Comparison of ENCODE assay signal across 20 mouse cellular contexts in genomic region chr14:7832440-7832783, GRCm38 (mm10). TPM values are rescaled to one million over a fixed set of nuclear protein-coding genes. Genes with fewer than 3 reads are reported as not detected.
DNase-seq lines count a peak whose midpoint lies in the region; ATAC-seq and TF ChIP-seq lines count a peak whose summit lies in the region.
"Had no signal": no experiment of that assay in that cellular context is flagged by ENCODE, and none has a peak within 500 bp of the region (broad histone marks: within the 10 kb centered on the region; RNA-seq: fewer than 3 reads in every experiment).

No protein-coding gene starts in this region.

- no peak for TF ChIP-seq CTCF in layer of hippocampus, adult 2 months (conservative IDR thresholded peaks at IDR 0.05)
- TF ChIP-seq CTCF in olfactory bulb, adult 2 months (IDR thresholded peaks at IDR 0.05; ENCODE audit: insufficient read depth, low read depth, low read length) = no peak

- H3K27ac ChIP-seq in layer of hippocampus, adult 2 months = peak overlapping the region; percentile 64; the same call in 1 of the 2 replicates
- H3K27ac ChIP-seq in brown adipose tissue, adult 24 weeks (replicated peaks; ENCODE audit: low read depth, low read length) = peak overlapping the region; percentile 58
- peak overlapping the region; percentile 69; the same call in 1 of the 2 replicates for H3K27ac ChIP-seq in limb, embryonic 12.5 days
- H3K27ac ChIP-seq in olfactory bulb, adult 2 months (ENCODE audit: insufficient read depth, low read depth, low read length) = peak overlapping the region; percentile 12
- H3K27ac ChIP-seq: embryonic facial prominence, embryonic 12.5 days; heart, embryonic 13.5 days; hindbrain, embryonic 12.5 days had no signal

- no peak for ATAC-seq in limb, embryonic 12.5 days (ENCODE audit: insufficient number of reproducible peaks, insufficient read depth, low FRiP score, low TSS enrichment, low read depth)
- no peak for ATAC-seq in megakaryocyte, adult 5-6 weeks (ENCODE audit: poor library complexity, severe bottlenecking)
- ATAC-seq: forebrain, embryonic 14.5 days had no signal

- H3K4me3 ChIP-seq in layer of hippocampus, adult 2 months = no peak overlapping the region
- H3K4me3 ChIP-seq in brown adipose tissue, adult 24 weeks (ENCODE audit: insufficient read depth, low read depth, low read length) = no peak overlapping the region
- no peak overlapping the region for H3K4me3 ChIP-seq in limb, embryonic 12.5 days (replicated peaks)
- H3K4me3 ChIP-seq in olfactory bulb, adult 2 months (ENCODE audit: insufficient read depth, low read depth, low read length) = no peak overlapping the region
- H3K4me3 ChIP-seq: embryonic facial prominence, embryonic 12.5 days; heart, embryonic 13.5 days; hindbrain, embryonic 12.5 days had no signal

- H3K9me3 ChIP-seq in limb, embryonic 12.5 days = no peaks in the 10 kb centered on the region
- H3K9me3 ChIP-seq: embryonic facial prominence, embryonic 12.5 days; heart, embryonic 13.5 days; hindbrain, embryonic 12.5 days had no signal

- H3K4me2 ChIP-seq in limb, embryonic 12.5 days = no peak overlapping the region
- H3K4me2 ChIP-seq: embryonic facial prominence, embryonic 12.5 days; heart, embryonic 13.5 days; hindbrain, embryonic 12.5 days had no signal

- H3K36me3 ChIP-seq in limb, embryonic 12.5 days = peaks cover 3% of the 10 kb centered on the region; the same call in 1 of the 2 replicates
- H3K36me3 ChIP-seq: embryonic facial prominence, embryonic 12.5 days; heart, embryonic 13.5 days; hindbrain, embryonic 12.5 days had no signal

- H3K27me3 ChIP-seq in limb, embryonic 12.5 days = no peaks in the 10 kb centered on the region
- H3K27me3 ChIP-seq: embryonic facial prominence, embryonic 12.5 days; heart, embryonic 13.5 days; hindbrain, embryonic 12.5 days had no signal

- no peak for TF ChIP-seq POLR2A in olfactory bulb, adult 2 months (IDR thresholded peaks at IDR 0.05; ENCODE audit: insufficient read depth, low read depth, low read length)

- no peak for DNase-seq in layer of hippocampus, adult 2 months (ENCODE audit: low spot score in 2 of 2)
- no peak for DNase-seq in layer of hippocampus, postnatal 36 days
- DNase-seq in gastrocnemius, adult 18-20 months (ENCODE audit: low spot score) = no peak
- DNase-seq: adrenal gland, postnatal 36 days; gastrocnemius, postnatal 14 days; heart, postnatal 10 days; heart, postnatal 4 days had no signal

- WGBS in limb, embryonic 12.5 days = 92% methylated on average over 5 of the region's 5 CpGs
- WGBS in olfactory bulb, adult 2 months = 76% methylated on average over 5 of the region's 5 CpGs

- H3K4me1 ChIP-seq in brown adipose tissue, adult 24 weeks (ENCODE audit: control insufficient read depth, insufficient read depth, insufficient read length, low read length) = peaks cover 27% of the 10 kb centered on the region
- H3K4me1 ChIP-seq in limb, embryonic 12.5 days (replicated peaks) = peaks cover 48% of the 10 kb centered on the region
- H3K4me1 ChIP-seq in olfactory bulb, adult 2 months (ENCODE audit: control insufficient read depth, insufficient read depth, low read length) = peaks cover 6% of the 10 kb centered on the region
- H3K4me1 ChIP-seq: hindbrain, embryonic 12.5 days had no signal

- H3K9ac ChIP-seq in limb, embryonic 12.5 days (replicated peaks) = no peak overlapping the region
- H3K9ac ChIP-seq: embryonic facial prominence, embryonic 12.5 days; heart, embryonic 13.5 days; hindbrain, embryonic 12.5 days had no signal

RNA-seq across cellular contexts. Expression of gene Flnb, which starts 14.7 kb away (rescaled TPM):
- total RNA-seq in layer of hippocampus, adult 2 months (2021) = 10 to 100 TPM; 61.8 to 77.9 TPM
- 10 to 100 TPM; 37.0 to 73.4 TPM for total RNA-seq in layer of hippocampus, postnatal 36 days (2021)
- 7.8 and 14.1 TPM in 2 replicates for polyA plus RNA-seq in brown adipose tissue, adult 24 weeks (2012; ENCODE audit: insufficient read depth, insufficient read length, missing spikeins)
- polyA plus RNA-seq in limb, embryonic 12.5 days (2016; fragmentation: Nextera tagmentation; extraction: Ambion mirVana) = 56.7 and 61.9 TPM in 2 replicates
- not detected in 2 replicates for polyA plus RNA-seq in olfactory bulb, adult 2 months (2012; ENCODE audit: insufficient read depth, insufficient read length, low replicate concordance, missing spikeins)
- total RNA-seq in gastrocnemius, adult 18-20 months (2021) = 10 to 100 TPM in 1 of 2 experiments, 1 to 10 TPM in 1; 6.2 to 10.5 TPM
- 4.6 and 5.1 TPM in 2 replicates for total RNA-seq in megakaryocyte, adult 5-6 weeks (2015)
- total RNA-seq in megakaryocyte, adult 5-6 weeks (2017) = 6.1 and 6.3 TPM in 2 replicates

RNA-seq across cellular contexts. Expression of gene Gm26661, which starts 41.0 kb away (rescaled TPM):
- not detected for total RNA-seq in layer of hippocampus, adult 2 months (2021)
- not detected for total RNA-seq in layer of hippocampus, postnatal 36 days (2021)
- not detected in 2 replicates for polyA plus RNA-seq in brown adipose tissue, adult 24 weeks (2012; ENCODE audit: insufficient read depth, insufficient read length, missing spikeins)
- not detected in 2 replicates for polyA plus RNA-seq in limb, embryonic 12.5 days (2016; fragmentation: Nextera tagmentation; extraction: Ambion mirVana)
- not detected in 2 replicates for polyA plus RNA-seq in olfactory bulb, adult 2 months (2012; ENCODE audit: insufficient read depth, insufficient read length, low replicate concordance, missing spikeins)
- total RNA-seq in gastrocnemius, adult 18-20 months (2021) = not detected
- not detected in 2 replicates for total RNA-seq in megakaryocyte, adult 5-6 weeks (2015)
- total RNA-seq in megakaryocyte, adult 5-6 weeks (2017) = not detected in 2 replicates
- total RNA-seq: adrenal gland, adult 8-10 months; adrenal gland, postnatal 36 days; ES-E14; gastrocnemius, postnatal 14 days; heart, postnatal 10 days; heart, postnatal 4 days had no signal
- polyA plus RNA-seq: cortical plate, adult 2 months; embryonic facial prominence, embryonic 12.5 days; forebrain, embryonic 14.5 days; gonadal fat pad, adult 2 months; heart, embryonic 13.5 days; hindbrain, embryonic 12.5 days; inflammation-experienced regulatory T-cells, adult 6 months had no signal

Comparison
In these comparisons a context has a peak if more than half of its experiments do, and no peak if none do; other contexts are left out.
1. H3K27ac ChIP-seq: peak in every context shown above with its lines; median percentile 69 in limb, embryonic 12.5 days; 64 in layer of hippocampus, adult 2 months; 58 in brown adipose tissue, adult 24 weeks; 12 in olfactory bulb, adult 2 months.